Mouse (Mus musculus) small intestine, adult 2 months (tissue): ENCODE measurements around the gene Ppp1r2.

Experiments
- CTCF ChIP-seq: fragments of 200-500 bp; IDR thresholded peaks from 2 replicates; pipeline ENCODE4 v1.5.1; 2012; ENCODE audit warnings: low read depth, mild to moderate bottlenecking, control low read depth, inconsistent platforms, low read length, moderate library complexity, mixed read lengths; ENCODE audit not compliant: insufficient replicate concordance, insufficient read length; ENCODE audit errors: extremely low read depth
- POLR2A ChIP-seq: fragments of 200-500 bp; IDR thresholded peaks from 2 replicates; pipeline ENCODE4 v1.6.1; 2012; ENCODE audit warnings: low read depth, mild to moderate bottlenecking, control low read depth, inconsistent platforms, low read length, moderate library complexity

DNA sequence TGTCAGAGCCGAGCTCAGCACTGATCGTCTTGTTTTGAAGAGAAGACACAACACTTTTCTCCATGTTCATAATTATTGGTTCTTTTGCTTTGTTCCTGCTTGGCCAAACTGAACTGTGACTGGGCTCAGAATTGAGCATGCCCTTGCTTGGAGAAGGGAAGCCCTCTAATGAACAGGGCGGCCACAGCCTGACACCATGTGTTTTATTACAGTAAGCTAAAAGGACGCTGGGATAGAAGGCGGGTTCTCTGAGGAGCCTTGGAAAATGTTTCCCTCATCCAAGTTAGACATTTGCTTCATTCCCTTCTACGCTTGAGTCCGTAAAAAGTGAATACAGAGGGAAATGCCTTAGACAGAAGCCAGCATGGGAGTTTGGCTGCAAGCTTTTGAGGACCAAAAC is 1.9 kb upstream of the Ppp1r2 start:
- no peak for TF ChIP-seq POLR2A
- TF ChIP-seq CTCF = no peak
